Mouse (Mus musculus): ENCODE data around the gene Optn.

Gene Optn

GRCm38 (mm10) chr2:5061133-5061708 lies 2.6 kb downstream of the Optn start:
- no peak for DNase-seq (ENCODE audit: low read depth, low spot score)

- DNase-seq (ENCODE audit: low read depth, low spot score), result no peak
These were observed 3.9 kb downstream of the Optn start for GRCm38 (mm10) chr2:5059997-5060396.

- no peak for DNase-seq (ENCODE audit: low read depth, low spot score)
These were observed 5.4 kb downstream of the Optn start for GRCm38 (mm10) chr2:5058436-5058835.

DNA sequence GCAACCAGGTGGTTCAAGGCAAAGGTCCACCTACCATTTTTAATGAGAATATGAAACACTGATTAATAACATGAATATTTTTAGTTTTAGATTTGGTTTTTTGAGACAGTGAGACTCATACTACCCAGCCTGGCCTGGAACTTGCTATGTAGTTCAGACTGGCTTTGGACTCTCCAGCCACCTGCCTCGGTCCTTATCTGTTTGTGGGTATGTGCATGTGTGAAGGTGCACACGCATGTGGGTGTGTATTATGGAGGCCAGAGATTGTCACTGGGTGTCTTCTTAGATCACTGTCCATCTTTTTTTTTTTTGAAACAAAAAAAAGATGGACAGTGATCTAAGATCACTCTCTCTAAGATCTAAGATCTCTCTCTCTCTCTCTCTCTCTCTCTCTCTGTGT lies 13.3 kb downstream of the Optn start:
- no peak for DNase-seq (ENCODE audit: low read depth, low spot score)

GRCm38 (mm10) chr2:5047016-5047415 lies 16.8 kb downstream of the Optn start:
- no peak for DNase-seq (ENCODE audit: low read depth, low spot score)

GRCm38 (mm10) chr2:5045269-5045965 lies 18.4 kb downstream of the Optn start:
- no peak for DNase-seq (ENCODE audit: low read depth, low spot score)

DNA sequence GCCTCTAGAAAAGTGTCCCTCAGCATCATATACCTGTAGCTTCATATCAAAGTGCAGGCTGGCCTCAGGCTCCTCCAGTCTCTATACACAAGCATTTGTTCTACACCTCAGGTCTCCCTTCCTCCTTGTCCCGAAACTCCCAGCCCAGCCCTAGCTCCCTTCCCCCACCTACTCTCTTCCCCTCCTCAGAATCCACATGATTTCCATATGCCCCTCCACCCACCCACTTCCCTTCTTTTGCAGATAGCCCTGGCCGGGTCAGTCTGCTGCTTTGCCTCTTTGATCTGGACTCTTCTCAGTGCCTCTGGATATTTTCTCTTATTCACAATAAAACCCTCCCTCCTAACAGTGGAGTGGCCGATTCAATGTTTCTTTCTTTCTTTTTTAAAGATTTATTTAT lies 19.5 kb downstream of the Optn start:
- no peak for DNase-seq (ENCODE audit: low read depth, low spot score)

GRCm38 (mm10) chr2:5043476-5043761 lies 20.4 kb downstream of the Optn start:
- DNase-seq (ENCODE audit: low read depth, low spot score), result no peak

GRCm38 (mm10) chr2:5042616-5043475 lies 21.0 kb downstream of the Optn start:
- no peak for DNase-seq (ENCODE audit: low read depth, low spot score)

DNA sequence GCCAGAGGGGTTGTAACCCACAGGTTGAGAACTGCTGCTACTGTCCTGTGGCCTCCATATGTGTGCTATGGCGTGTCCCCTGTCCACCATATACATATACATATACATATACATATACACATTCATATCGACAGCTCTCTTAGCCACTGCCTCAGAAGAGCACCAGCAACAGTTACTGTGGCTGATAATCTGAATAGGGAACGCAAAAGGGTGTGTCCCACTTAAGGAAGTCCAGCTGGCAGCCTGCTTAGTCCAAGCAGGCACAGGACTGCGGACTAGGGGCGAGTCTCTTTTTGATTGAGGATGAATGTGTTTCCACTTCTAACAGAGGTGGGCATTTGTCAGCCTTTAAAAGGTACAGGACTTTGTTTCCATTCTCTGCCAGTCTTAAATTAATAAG lies 22.0 kb downstream of the Optn start:
- no peak for DNase-seq (ENCODE audit: low read depth, low spot score)

DNA sequence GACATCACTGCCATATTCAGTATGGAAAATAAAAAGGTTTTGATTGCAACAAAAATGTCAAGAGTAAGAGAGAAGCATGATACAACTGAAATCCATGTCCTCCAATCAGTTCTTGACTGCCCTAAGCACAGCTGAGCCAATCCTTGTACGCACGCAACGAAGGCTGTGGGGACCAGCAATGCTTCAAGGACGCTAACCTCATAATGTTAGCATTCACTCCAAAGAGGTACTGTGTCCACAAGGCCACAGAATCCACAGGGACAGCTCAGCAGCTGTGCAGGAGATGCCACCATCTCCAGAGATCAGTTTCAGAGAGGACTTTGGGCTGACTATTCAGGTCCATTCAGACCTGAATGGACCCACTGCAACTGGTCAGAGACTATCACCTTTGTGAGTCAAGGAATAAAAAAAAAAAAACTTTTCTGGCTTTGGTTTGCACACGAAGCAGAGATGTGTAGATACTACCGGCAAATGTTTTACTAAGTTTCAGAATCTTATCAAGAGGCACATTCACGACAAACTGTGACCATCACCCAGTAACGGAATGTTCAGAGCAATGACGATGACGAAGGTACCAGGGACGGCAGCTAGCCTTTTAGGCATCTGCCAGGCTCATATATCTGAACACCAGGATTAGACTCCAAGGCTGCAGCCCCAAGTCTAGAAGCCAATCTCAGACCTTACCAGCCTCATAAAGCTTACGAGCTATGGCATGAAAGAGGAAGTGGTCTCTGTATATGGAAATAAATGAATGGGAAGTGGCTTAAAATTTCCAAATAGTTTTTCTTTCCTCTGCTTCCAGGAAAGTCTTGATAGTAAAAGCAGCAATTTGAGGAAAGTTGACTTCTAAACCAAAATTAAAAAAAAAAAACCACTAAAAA lies 23.3 kb downstream of the Optn start:
- no peak for DNase-seq (ENCODE audit: low read depth, low spot score)

GRCm38 (mm10) chr2:5039350-5040170 lies 24.3 kb downstream of the Optn start:
- DNase-seq (ENCODE audit: low read depth, low spot score), result no peak

DNA sequence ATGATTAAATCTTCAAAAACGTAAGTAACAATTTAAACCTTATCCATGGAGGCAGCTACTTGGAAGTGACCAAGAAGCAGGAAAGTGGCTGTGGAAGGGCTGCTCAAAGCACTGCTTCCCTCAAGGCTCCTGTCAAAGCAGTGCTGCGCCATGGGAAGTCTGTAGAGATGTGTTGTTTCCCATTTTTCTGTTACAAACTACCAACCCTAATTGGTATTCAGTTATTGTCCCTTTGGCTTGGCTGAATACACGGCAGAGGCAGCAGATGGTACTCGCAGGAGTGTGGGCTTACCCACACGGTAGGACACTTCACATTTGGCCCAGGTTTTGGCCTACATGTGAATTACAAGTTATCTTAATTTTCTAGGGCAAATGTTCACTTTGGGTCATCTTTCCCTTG lies 25.5 kb downstream of the Optn start:
- DNase-seq (ENCODE audit: low read depth, low spot score), result no peak

GRCm38 (mm10) chr2:5037390-5037789 lies 26.5 kb downstream of the Optn start:
- no peak for DNase-seq (ENCODE audit: low read depth, low spot score)

GRCm38 (mm10) chr2:5036411-5037076 lies 27.3 kb downstream of the Optn start:
- no peak for DNase-seq (ENCODE audit: low read depth, low spot score)

GRCm38 (mm10) chr2:5035241-5035640 lies 28.6 kb downstream of the Optn start:
- DNase-seq (ENCODE audit: low read depth, low spot score), result no peak

DNA sequence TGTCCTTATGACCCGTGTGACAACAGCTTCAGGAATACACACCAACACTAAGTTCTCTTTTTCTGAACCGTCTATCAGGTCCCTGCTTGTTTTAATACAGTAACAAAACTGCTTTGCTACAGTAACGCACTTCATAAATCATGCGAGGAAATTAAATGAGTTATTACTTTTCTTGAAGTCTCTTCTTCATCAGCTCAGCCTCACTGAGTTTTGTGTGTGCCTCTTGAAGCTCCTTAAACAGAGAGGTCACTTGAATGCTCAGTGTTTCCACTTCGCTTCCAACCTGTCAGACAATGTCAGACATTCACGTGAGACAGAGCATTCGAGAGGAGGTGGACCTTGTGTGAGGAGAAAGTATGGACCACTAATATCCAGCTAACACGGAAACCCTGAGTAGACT lies 29.1 kb downstream of the Optn start:
- DNase-seq (ENCODE audit: low read depth, low spot score), result no peak

DNA sequence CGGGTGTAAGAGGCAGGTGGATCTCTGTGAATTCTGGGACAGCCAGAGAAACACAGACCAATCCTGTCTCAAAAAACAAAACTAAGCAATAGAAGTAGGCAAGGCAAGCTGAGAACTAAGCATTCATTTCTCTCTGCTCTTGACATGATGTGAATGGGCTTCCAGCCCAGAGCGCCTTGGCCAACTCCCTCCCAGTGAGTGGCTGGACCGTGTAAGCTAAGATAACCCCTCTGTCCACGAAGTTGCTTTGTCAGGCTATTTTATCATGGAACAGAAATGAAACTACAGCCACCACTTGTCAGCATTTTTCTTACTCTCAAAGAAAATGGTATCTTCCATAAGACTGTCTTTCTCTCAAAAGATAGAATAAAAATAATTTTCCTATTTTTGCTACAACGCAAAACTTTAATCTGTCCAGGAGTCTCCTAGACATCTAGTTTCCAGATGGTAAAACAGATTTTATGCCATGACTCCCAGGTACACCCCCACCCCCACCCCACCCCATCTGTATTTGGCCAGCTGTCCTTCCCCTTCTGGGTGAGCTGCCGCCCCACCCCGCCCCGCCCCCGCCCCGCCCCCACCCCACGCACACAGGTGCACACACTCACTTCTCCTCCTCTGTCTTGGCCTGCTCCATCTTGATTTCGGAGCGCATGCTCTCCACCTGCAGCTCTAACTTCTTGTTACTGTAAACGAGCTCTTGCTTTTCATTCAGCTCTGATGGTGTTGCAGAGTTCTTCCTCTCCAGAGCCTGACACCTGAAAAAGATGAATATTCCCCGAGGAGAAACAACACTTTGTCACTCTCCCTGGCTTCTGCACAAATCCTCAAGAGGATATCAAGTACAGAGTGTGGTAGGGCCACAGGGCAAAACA lies 30.1 kb downstream of the Optn start:
- DNase-seq (ENCODE audit: low read depth, low spot score), result no peak

DNA sequence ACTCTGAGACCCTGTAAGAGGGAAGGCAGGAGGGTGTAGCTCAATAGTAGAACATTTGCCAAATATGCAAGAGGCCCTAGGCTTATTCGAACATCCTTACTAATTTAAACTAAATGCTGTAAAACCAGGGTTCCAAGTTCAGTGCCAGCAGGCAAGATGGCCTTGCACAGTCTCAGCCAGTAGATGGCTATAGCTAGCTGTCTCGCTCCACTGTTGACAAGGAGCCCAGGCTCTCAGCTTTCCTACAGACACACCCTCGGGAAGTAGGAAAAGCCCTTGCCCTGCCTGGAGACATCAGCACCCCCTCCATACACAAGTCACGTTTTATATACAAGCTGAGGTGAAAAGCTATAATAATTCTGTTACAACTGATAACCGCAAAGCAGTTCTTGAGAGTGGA lies 31.2 kb downstream of the Optn start:
- no peak for DNase-seq (ENCODE audit: low read depth, low spot score)

- peak; percentile 28 for DNase-seq (ENCODE audit: low read depth, low spot score)
These were observed 32.6 kb downstream of the Optn start for GRCm38 (mm10) chr2:5031215-5031614.

All from brain, embryonic 18.5 days (tissue).